Mouse (Mus musculus) left cerebral cortex, adult 18-20 months (tissue): ENCODE data around the gene Tmem121. TPM values are rescaled to one million over a fixed set of nuclear protein-coding genes. Genes with fewer than 3 reads are reported as not detected.
"Not testable (repeated sequence)": the region's sequence is repeated elsewhere in the genome, so short reads cannot be mapped to it uniquely, and the experiment has no call there.

Experiments used
- DNase-seq, 2 experiments: peaks; one replicate each; pipeline ENCODE4 v3.0.0; 2021 to 2022; ENCODE audit warnings: low spot score in 2 of 2, mixed read lengths in 1 of 2
- total RNA-seq, 2 experiments: library from RNA; stranded (reverse); gene quantifications; 2 replicates each; pipeline ENCODE4 v1.2.3; 2021

Tmem121 gene
- total RNA-seq, 2 experiments from 2014 or later: 25.5 to 27.5 TPM

DNA sequence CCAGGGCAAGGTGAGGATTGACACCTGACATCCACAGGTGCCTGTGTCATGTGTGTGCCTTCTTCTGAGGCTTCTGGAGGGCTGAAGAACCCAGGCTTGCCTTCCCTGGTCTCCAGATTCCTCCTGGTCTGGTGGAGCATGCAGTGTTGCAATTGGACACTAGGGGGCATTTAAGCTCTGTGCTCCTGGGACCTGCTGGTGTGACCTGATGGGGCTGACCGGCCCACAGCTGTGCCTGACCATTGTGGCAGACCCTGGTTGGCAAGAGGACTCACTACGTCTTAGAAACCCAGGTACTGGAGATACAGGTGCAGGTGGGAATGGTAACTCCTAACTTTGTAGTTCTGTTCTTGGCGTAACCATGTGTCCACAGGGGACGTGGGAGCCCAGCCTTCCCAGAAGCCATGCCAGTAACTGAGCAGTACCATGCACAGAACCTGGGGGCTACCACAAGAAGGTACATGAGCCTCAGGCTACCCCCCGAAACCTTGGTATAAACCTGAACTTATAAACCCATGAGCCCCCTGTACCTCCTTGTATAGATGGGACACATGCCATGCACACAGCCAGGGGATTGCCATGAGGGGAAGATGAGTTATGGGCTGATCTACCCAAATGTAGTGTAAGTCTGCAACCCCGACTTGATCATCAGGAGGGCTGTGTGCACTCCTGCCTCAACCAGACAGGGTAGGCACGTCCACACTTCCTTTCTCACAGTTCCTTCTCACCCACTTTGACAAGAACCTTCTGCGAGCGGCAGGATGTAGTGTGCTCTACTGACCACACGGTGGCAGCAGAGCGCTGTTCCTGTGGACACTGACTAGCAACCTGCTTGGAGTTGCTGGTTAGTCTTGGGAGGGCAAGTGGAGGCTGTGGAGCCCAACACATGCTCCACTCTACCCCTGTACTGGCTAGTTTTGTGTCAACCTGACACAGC, 31.8 kb downstream of the Tmem121 start:
- peak; percentile 73 to 77 for DNase-seq

DNA sequence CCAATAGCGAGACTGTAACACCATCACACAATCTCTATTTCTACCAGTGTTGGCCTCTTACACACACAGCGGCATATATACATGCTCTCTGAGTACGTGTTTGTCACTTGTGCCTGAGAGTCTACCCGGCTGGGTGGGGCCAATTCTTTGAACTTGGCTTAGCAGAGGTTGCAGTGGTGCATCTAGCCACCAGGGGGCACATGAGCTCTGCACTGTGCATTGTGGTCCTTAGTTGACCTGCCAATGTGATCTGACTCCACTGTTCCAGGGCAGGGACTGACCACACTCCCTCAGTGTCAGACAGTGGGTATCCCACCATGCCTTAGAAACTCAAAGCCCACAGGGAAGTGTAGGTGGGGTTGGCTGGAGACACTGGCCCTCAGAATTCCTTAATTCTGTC, 34.1 kb downstream of the Tmem121 start:
- DNase-seq: no peak

DNA sequence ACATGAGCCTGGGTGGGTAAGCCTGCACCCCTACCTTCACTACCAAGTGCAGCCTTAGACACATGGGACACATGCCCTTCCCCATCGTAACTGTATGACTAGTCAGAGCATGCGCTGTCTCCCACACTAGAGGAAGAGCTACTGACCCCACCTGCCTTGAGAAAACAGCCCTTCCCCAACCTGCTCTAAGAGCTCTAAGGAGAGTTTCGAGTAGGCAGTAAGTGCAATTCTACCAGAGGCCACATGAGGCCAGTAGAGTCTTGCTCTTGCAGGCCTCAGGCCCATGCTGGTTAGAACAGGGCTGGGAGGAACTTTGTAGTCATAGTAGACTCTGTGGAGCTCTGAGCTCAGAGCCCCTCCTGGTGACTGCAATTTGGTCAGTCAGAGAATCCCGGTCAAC, 34.7 kb downstream of the Tmem121 start:
- peak; percentile 64 to 74 for DNase-seq

DNA sequence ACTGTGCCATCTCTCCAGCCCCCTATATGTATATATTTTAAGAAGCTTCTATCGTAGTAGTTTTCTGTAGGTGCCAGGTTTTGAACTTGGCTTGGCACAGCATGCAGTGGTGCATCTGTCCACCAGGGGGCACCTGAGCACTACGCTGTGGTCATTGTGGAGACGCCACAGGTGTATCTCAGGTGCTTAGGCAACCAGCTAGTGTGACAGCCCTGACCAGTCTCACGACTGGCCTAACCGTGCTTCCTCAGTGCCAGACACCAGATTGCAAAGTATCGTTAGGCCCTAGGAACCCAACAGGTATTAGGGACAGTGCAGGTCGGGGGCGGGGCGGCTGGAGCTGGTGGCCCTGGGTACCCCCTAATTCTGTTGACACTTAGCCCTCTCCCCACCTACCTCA, 35.6 kb downstream of the Tmem121 start:
- DNase-seq: peak in 1 of 2 experiments; percentile 46

DNA sequence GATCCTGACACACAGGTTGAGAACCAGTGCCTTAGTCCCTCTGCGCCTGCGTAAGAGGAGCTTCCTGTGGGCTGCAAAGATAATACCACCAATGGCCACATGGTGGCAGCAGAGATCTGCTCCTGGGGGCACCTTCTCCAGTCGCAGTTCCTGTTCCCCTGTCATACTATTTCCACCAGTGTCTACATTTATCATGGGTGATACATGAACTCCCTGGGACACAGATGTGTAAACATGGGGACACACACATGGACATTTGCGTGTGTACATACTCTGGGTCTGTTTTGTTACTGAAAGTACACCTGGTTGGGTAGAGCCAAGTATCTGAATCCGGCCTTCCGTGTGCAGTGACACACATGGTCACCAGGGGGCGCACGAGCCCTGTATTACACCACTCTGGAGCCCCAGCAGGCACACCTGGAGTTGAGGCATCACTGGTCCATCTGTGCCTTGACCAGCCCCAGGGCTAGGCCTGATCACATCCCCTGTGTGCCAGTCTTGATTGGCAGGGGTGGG, 36.4 kb downstream of the Tmem121 start:
- DNase-seq: peak; percentile 89 to 96

DNA sequence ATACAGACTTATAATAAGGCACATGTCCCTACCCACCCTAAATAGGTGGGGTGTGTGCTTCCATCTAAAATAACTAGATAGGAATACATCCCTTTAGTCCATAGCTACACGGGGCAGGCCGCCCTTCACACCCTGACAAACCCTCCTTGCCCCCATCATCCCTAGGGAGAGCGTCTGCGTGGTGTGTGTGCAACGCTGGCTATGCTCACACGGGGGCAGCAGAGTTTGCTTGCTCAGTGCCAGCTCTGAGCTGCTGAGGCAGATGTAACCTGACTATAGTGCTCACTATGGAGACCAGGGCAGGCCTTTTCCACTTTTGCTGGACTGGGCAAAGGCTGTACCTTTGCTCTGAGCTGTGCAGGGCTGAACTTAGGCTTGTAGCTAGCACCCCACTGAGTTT, 37.0 kb downstream of the Tmem121 start:
- peak; percentile 62 to 64 for DNase-seq

DNA sequence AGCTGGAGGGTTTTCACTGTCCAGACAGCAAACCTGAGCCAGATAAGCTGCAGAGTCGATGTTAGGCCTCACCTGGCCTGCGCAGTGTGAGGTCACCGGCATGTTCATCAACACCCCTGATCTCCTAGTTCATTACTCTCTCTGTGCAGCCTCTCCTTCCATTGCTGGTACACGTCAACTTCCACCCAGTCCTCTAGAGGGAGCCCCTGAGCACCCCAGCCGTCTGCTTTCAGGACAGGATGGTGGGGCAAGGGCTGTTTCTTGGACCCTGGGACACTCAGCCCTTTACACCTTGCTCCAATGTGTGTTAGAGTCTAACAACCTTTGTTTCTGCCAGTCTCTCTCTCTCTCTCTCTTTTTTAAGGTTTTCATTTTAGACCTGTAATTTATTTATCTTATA, 38.5 kb downstream of the Tmem121 start:
- peak in 1 of 2 experiments; percentile 23 for DNase-seq

DNA sequence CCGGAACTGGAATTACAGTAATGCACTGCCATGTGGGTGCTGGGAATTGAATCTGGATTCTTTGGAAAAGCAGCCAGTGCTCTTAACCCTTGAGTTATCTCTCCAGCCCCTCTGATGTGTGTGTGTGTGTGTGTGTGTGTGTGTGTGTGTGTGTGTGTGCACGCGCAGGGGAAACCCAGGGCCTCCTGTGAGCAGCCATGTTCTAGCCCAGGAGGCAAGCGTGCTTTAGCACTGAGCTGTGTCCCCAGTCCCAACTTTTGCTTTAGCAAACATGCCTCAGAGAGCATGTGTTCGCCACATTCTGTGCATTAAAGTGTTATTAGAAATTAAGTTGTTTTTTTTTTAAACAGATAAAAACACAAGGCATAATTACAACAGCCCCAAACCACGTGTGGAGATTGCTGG, 39.0 kb downstream of the Tmem121 start:
- DNase-seq: no peak

DNA sequence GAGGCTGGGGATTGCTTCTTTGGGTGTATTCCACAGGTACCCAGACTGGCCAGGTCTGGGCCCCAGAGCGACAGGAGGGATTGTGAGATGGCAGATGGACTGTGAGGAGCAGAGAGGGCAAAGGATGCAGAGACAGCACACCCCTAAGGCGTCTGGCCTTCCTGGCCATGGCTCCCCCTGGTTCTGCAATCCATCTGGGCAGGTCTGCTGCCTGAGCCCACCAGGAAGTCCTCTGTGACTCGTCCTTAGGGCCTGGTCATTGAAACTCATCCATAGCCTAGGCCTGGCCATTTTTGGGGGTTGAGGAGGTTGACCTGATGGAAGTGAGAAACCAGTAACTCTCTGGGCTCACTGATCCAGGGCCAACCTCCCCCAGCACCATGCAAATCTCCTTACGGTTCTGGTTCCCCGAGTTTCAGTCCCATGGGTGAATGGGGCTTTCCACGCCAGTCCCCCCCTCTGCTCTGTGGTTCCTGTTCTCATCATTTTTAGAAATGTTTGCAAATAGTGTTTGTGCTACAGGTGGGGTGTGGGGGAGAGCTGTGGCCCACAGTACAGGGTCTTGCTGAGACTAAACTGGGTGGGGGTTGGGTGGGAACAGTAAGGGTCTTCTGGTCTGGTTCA, 42.4 kb downstream of the Tmem121 start:
- no peak for DNase-seq

DNA sequence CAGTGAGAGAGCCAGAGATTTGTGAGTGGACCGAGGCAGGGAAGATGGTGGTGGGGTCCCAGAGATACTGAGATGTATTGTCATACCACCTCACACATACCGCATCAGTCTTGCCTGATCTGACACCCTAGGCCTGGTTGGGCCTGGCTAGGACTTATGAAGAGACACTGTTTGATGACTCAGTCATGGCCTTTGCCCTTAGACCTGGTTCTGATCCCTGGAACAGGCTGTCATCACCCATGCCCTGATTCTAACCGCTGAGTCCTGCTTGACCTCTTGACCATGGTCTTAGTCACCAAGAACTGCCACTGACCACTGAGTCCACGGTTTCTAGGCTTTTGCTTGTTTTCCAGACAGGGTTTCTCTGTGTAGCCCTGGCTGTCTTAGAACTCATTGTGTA, 45.0 kb downstream of the Tmem121 start:
- DNase-seq: no peak

DNA sequence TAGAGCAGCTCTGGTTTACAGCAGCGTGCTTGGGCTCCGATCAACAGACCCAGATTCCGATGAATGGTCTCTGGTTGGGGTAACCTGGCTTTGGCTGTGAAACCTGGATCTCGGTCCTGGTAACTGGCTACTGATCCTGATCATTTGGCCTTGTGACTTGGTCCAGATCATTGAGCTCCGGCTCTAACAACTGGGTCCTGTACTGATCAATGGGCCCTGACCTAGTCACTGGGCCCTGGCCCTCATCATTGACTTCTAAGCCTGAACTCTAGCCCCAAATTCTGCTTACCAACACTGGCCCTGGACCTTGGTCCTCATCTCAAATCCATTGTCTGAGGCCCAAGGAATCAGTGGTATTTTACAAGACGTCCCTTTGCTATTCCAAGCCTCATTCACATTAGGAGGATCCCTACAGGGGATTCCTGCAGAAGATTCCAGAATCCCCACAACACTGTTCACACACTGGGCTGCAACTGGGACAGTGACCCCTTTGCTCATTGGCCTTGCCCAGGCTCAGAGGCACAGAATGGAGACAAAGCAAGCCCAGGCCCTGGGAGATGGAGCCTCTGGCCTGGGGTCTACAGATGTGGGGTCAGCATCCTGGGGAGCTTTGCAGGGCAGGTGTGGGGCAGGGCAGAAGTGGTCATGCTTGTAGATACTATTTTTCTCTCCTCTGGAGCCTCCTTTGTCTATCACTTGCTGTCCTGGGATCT, 46.0 kb downstream of the Tmem121 start:
- DNase-seq: not testable (repeated sequence)

DNA sequence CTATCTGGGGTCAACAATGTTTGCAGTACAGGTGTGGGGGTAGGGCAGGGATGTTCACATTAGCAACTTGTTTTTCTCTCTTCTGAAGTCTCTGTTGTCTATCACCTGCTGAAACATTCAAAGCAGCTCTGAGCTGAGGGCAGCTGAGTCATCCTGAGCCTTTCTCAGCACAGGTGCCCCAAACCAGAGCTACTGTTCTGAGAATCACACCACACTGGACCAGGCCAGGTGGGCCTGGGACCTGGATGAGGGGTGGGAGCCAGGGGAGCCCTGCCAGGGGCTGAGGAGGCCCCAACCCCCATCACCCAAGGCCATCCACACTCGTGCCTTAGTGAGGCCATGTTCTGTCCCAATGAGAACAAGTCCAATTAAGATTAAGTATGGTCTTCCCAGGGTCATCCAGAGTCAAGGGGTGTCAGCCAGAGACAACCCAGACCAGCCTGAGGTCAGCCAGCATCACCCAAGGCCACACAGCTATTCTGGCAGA, 46.6 kb downstream of the Tmem121 start:
- DNase-seq: not testable (repeated sequence)

Other genes starting within 250 kb of the Tmem121 start
- 10 to 100 TPM; 10.4 to 12.2 TPM for gene Nudt14, start 243.8 kb upstream of the Tmem121 start, total RNA-seq
- gene Btbd6, start 209.4 kb upstream of the Tmem121 start, total RNA-seq: 10 to 100 TPM; 67.9 to 68.5 TPM
- gene Brf1, start 185.2 kb upstream of the Tmem121 start, total RNA-seq: 10 to 100 TPM; 45.0 to 47.0 TPM
- 10 to 100 TPM; 58.7 to 60.8 TPM for gene Pacs2, start 171.4 kb upstream of the Tmem121 start, total RNA-seq
- gene Tex22, start 111.4 kb upstream of the Tmem121 start, total RNA-seq: under 1 TPM; 0.44 to 0.73 TPM
- 10 to 100 TPM; 71.5 to 71.9 TPM for gene Mta1, start 87.7 kb upstream of the Tmem121 start, total RNA-seq
- gene Crip2, start 45.7 kb upstream of the Tmem121 start, total RNA-seq: 100 to 1,000 TPM; 142 to 162 TPM
- 10 to 100 TPM; 14.3 to 15.9 TPM for gene Crip1, start 39.6 kb upstream of the Tmem121 start, total RNA-seq
- gene Tedc1, start 29.5 kb upstream of the Tmem121 start, total RNA-seq: 1 to 10 TPM in 1 of 2 experiments, under 1 TPM in 1; 1.00 to 1.4 TPM